In genomic region chr14:100437552-100437951, GRCm38 (mm10) we compare ENCODE assay signal across 27 mouse cellular contexts.
"Had no signal": no experiment of that assay in that cellular context is flagged by ENCODE, and none has a peak within 500 bp of the region (broad histone marks: within the 10 kb centered on the region; RNA-seq: fewer than 3 reads in every experiment).

No protein-coding gene starts in this region.

- H3K27ac ChIP-seq: gastrocnemius, adult 2 months; heart, adult 2 months; heart, embryonic 13.5 days; heart, embryonic 15.5 days; hindbrain, embryonic 10.5 days; hindbrain, embryonic 12.5 days; hindbrain, embryonic 15.5 days; hindbrain, postnatal 0 days; kidney, embryonic 15.5 days; kidney, postnatal 0 days; limb, embryonic 13.5 days; limb, embryonic 15.5 days; liver, embryonic 12.5 days; liver, embryonic 14.5 days had no signal

- H3K9ac ChIP-seq: heart, embryonic 13.5 days; heart, embryonic 15.5 days; hindbrain, embryonic 12.5 days; hindbrain, embryonic 15.5 days; kidney, embryonic 15.5 days; limb, embryonic 13.5 days; limb, embryonic 15.5 days; liver, embryonic 12.5 days; liver, embryonic 14.5 days had no signal

- H3K27me3 ChIP-seq: heart, embryonic 13.5 days; heart, embryonic 15.5 days; hindbrain, embryonic 12.5 days; hindbrain, embryonic 15.5 days; kidney, embryonic 15.5 days; limb, embryonic 13.5 days; limb, embryonic 15.5 days; liver, embryonic 12.5 days had no signal

- DNase-seq: gastrocnemius, adult 2 months; gastrocnemius, postnatal 10 days; gastrocnemius, postnatal 25 days; heart, adult 2 months; heart, postnatal 14 days; heart, postnatal 4 days; kidney, adult 11 months; kidney, adult 2 months; kidney, adult 9 months; kidney, postnatal 14 days; kidney, postnatal 36 days; layer of hippocampus, adult 9-11 months; layer of hippocampus, postnatal 36 days; left cerebral cortex, postnatal 4 days had no signal

- H3K4me2 ChIP-seq: heart, embryonic 13.5 days; heart, embryonic 15.5 days; hindbrain, embryonic 12.5 days; hindbrain, embryonic 15.5 days; kidney, embryonic 15.5 days; limb, embryonic 13.5 days; limb, embryonic 15.5 days; liver, embryonic 12.5 days had no signal

- ATAC-seq: hindbrain, postnatal 0 days; intestine, embryonic 16.5 days; liver, embryonic 12.5 days had no signal

- H3K4me3 ChIP-seq: gastrocnemius, adult 2 months; heart, adult 2 months; heart, embryonic 13.5 days; heart, embryonic 15.5 days; hindbrain, embryonic 10.5 days; hindbrain, embryonic 12.5 days; hindbrain, embryonic 15.5 days; kidney, embryonic 15.5 days; limb, embryonic 13.5 days; limb, embryonic 15.5 days; liver, embryonic 12.5 days had no signal

- H3K9me3 ChIP-seq: heart, embryonic 13.5 days; heart, embryonic 15.5 days; hindbrain, embryonic 10.5 days; hindbrain, embryonic 12.5 days; hindbrain, embryonic 15.5 days; kidney, embryonic 15.5 days; limb, embryonic 13.5 days; limb, embryonic 15.5 days; liver, embryonic 12.5 days had no signal

- H3K4me1 ChIP-seq: hindbrain, embryonic 10.5 days; hindbrain, embryonic 12.5 days; hindbrain, embryonic 15.5 days; kidney, embryonic 15.5 days; limb, embryonic 15.5 days; liver, embryonic 12.5 days had no signal

- H3K36me3 ChIP-seq: heart, embryonic 13.5 days; heart, embryonic 15.5 days; hindbrain, embryonic 10.5 days; hindbrain, embryonic 12.5 days; hindbrain, embryonic 15.5 days; kidney, embryonic 15.5 days; limb, embryonic 13.5 days; limb, embryonic 15.5 days; liver, embryonic 12.5 days had no signal
